Mouse (Mus musculus) liver, adult 2 months (tissue): Measurements from ENCODE around the gene Gm2431. TPM values are rescaled to one million over a fixed set of nuclear protein-coding genes. Genes with fewer than 3 reads are reported as not detected.

Experiments
- DNase-seq: peaks from one replicate; pipeline ENCODE4 v3.0.0-alpha.2; 2011; ENCODE audit warnings: low read depth, low spot score; ENCODE audit errors: extremely low read depth
- H3K27ac ChIP-seq: fragments of 200-500 bp; replicated peaks from 2 replicates; pipeline ENCODE4 v1.5.1; 2012; ENCODE audit warnings: low read depth, mild to moderate bottlenecking, control low read depth, inconsistent platforms, low read length; ENCODE audit not compliant: insufficient read depth
- H3K27me3 ChIP-seq: fragments of 200-500 bp; 2 replicates; pipeline ENCODE4 v1.6.1; 2012; ENCODE audit warnings: mild to moderate bottlenecking, moderate library complexity, low read length, inconsistent platforms; ENCODE audit not compliant: control insufficient read depth, insufficient read depth
- H3K36me3 ChIP-seq: fragments of 200-500 bp; 2 replicates; pipeline ENCODE4 v1.6.1; 2012; ENCODE audit warnings: low read length, inconsistent platforms; ENCODE audit not compliant: control insufficient read depth, insufficient read depth
- H3K4me1 ChIP-seq: fragments of 200-500 bp; 2 replicates; pipeline ENCODE4 v1.6.1; 2011; ENCODE audit warnings: low read length; ENCODE audit not compliant: control insufficient read depth, insufficient read depth
- H3K4me3 ChIP-seq: fragments of 200-500 bp; 2 replicates; pipeline ENCODE4 v1.5.1; 2011; ENCODE audit warnings: low read depth, mild to moderate bottlenecking, control low read depth, low read length, moderate library complexity; ENCODE audit not compliant: insufficient read depth
- H3K79me2 ChIP-seq: fragments of 200-500 bp; 2 replicates; pipeline ENCODE4 v1.6.1; 2012; ENCODE audit warnings: inconsistent platforms, mild to moderate bottlenecking, low read length, moderate library complexity; ENCODE audit not compliant: control insufficient read depth, insufficient read depth
- H3K9ac ChIP-seq: fragments of 200-500 bp; 2 replicates; pipeline ENCODE4 v1.6.1; 2012; ENCODE audit warnings: low read depth, mild to moderate bottlenecking, control low read depth, inconsistent platforms, low read length
- CTCF ChIP-seq: fragments of 200-500 bp; IDR thresholded peaks from 2 replicates; pipeline ENCODE4 v1.5.1; 2011; ENCODE audit warnings: low read depth, low read length, control low read depth
- POLR2A ChIP-seq: fragments of 200-500 bp; IDR thresholded peaks from 2 replicates; pipeline ENCODE4 v1.6.1; 2011; ENCODE audit warnings: low read length, control low read depth; ENCODE audit not compliant: insufficient read depth; ENCODE audit errors: extremely low read depth
- WGBS: fragments of 180-500 bp; shearing (Covaris S2); methylation state at CpG from one replicate; pipeline ENCODE4 v1.1.7; 2018; 5-methylcytosine and 5-hydroxymethylcytosine counted together
- polyA plus RNA-seq: library from polyadenylated mRNA; depleted of rRNA; stranded (reverse); fragments of >200 nt; gene quantifications from 2 replicates; pipeline ENCODE4 v1.2.3, GENCODE M21; 2012; rRNA removed
- total RNA-seq: library from RNA; depleted of rRNA; stranded (reverse); fragments of >200 nt; gene quantifications from 2 replicates; pipeline ENCODE4 v1.2.3, GENCODE M21; 2014; rRNA removed

Gene Gm2431
- total and polyA plus RNA-seq, 2 experiments = not detected

DNA sequence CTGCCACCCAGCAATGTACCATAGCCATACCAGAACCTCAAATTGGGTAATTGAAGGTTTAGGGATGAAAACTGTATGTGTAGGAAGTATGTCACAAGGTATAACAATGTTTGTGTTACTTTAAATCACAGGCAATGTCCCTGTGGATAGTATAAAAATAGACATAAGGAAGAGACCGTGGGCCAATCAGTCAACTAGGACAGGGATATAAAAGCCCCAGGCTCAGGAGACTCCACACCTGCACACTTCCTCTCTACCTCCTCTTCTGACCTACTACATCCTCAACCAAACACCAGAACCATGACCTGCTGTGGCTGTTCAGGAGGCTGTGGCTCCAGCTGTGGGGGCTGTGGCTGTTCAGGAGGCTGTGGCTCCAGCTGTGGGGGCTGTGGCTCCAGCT, 46.6 kb downstream of the Gm2431 start, which contains the start of gene Gm7579:
TSS of gene Gm7579 (plus strand) at position 301 of the 400 bp plus-strand sequence.
- no peaks in the 10 kb centered on the region for H3K36me3 ChIP-seq
- TF ChIP-seq POLR2A (no peak), CTCF (no peak)
- 78% methylated on average over 1 of the region's 1 CpGs for WGBS

More for the DNA sequence above, 46.6 kb downstream of the Gm2431 start, which contains the start of gene Gm7579:
- Histone ChIP-seq H3K27ac (no peak within 1 kb of the TSS), H3K4me3 (no peak within 1 kb of the TSS), H3K79me2 (no peaks in the 10 kb centered on the region), H3K9ac (no peak within 1 kb of the TSS), H3K4me1 (no peaks in the 10 kb centered on the region), H3K27me3 (no peaks in the 10 kb centered on the region)
- DNase-seq = no peak

Other genes with a start within 250 kb of the Gm2431 start
- 26.2 and 27.6 TPM in 2 replicates for gene Mob2, start 197.3 kb downstream of the Gm2431 start, total RNA-seq
- gene Mob2, start 197.3 kb downstream of the Gm2431 start, polyA plus RNA-seq = 24.0 and 26.4 TPM in 2 replicates
- under 0.01 and 0.07 TPM in 2 replicates for gene Dusp8, start 162.5 kb downstream of the Gm2431 start, total RNA-seq
- gene Dusp8, start 162.5 kb downstream of the Gm2431 start, polyA plus RNA-seq = 0.16 and 0.48 TPM in 2 replicates
- gene Gm45618, start 137.6 kb downstream of the Gm2431 start, total RNA-seq = not detected in 2 replicates
- not detected in 2 replicates for gene Gm45618, start 137.6 kb downstream of the Gm2431 start, polyA plus RNA-seq
- gene Gm39115, start 122.3 kb downstream of the Gm2431 start, total RNA-seq = not detected in 2 replicates
- gene Gm39115, start 122.3 kb downstream of the Gm2431 start, polyA plus RNA-seq = not detected in 2 replicates
- not detected in 2 replicates for gene Gm45337, start 113.7 kb downstream of the Gm2431 start, total RNA-seq
- gene Gm45337, start 113.7 kb downstream of the Gm2431 start, polyA plus RNA-seq = not detected in 2 replicates
- gene Gm29735, start 101.2 kb downstream of the Gm2431 start, total RNA-seq = not detected in 2 replicates
- gene Gm29735, start 101.2 kb downstream of the Gm2431 start, polyA plus RNA-seq = not detected in 2 replicates
- gene Gm4553, start 92.6 kb downstream of the Gm2431 start, total RNA-seq = not detected in 2 replicates
- gene Gm4553, start 92.6 kb downstream of the Gm2431 start, polyA plus RNA-seq = not detected in 2 replicates
- gene Krtap5-2, start 82.3 kb downstream of the Gm2431 start, total RNA-seq = not detected in 2 replicates
- gene Krtap5-2, start 82.3 kb downstream of the Gm2431 start, polyA plus RNA-seq = not detected in 2 replicates
- gene Gm10153, start 68.0 kb downstream of the Gm2431 start, total RNA-seq = not detected in 2 replicates
- gene Gm10153, start 68.0 kb downstream of the Gm2431 start, polyA plus RNA-seq = not detected in 2 replicates
- not detected in 2 replicates for gene Krtap5-3, start 57.0 kb downstream of the Gm2431 start, total RNA-seq
- not detected in 2 replicates for gene Krtap5-3, start 57.0 kb downstream of the Gm2431 start, polyA plus RNA-seq
- gene Gm7579, start 46.5 kb downstream of the Gm2431 start, total RNA-seq = not detected in 2 replicates
- not detected in 2 replicates for gene Gm7579, start 46.5 kb downstream of the Gm2431 start, polyA plus RNA-seq
- gene Krtap5-5, start 28.4 kb downstream of the Gm2431 start, total RNA-seq = not detected in 2 replicates
- gene Krtap5-5, start 28.4 kb downstream of the Gm2431 start, polyA plus RNA-seq = not detected in 2 replicates
- not detected in 2 replicates for gene Gm40460, start 17.3 kb downstream of the Gm2431 start, total RNA-seq
- not detected in 2 replicates for gene Gm40460, start 17.3 kb downstream of the Gm2431 start, polyA plus RNA-seq
- not detected in 2 replicates for gene Gm4559, start 16.0 kb upstream of the Gm2431 start, total RNA-seq
- gene Gm4559, start 16.0 kb upstream of the Gm2431 start, polyA plus RNA-seq = not detected in 2 replicates
- not detected in 2 replicates for gene Krtap5-1, start 38.8 kb upstream of the Gm2431 start, total RNA-seq
- gene Krtap5-1, start 38.8 kb upstream of the Gm2431 start, polyA plus RNA-seq = not detected in 2 replicates
- not detected in 2 replicates for gene Krtap5-4, start 45.2 kb upstream of the Gm2431 start, total RNA-seq
- not detected in 2 replicates for gene Krtap5-4, start 45.2 kb upstream of the Gm2431 start, polyA plus RNA-seq
- 0.54 and 0.65 TPM in 2 replicates for gene Ifitm10, start 115.4 kb upstream of the Gm2431 start, total RNA-seq
- 0.71 and 1.00 TPM in 2 replicates for gene Ifitm10, start 115.4 kb upstream of the Gm2431 start, polyA plus RNA-seq
- 126 and 130 TPM in 2 replicates for gene Gm49369, start 124.3 kb upstream of the Gm2431 start, total RNA-seq
- 0.38 TPM in 1 of 2 replicates, not detected in the other for gene Gm49369, start 124.3 kb upstream of the Gm2431 start, polyA plus RNA-seq
- gene Ctsd, start 129.7 kb upstream of the Gm2431 start, total RNA-seq = 215 and 244 TPM in 2 replicates
- 355 and 444 TPM in 2 replicates for gene Ctsd, start 129.7 kb upstream of the Gm2431 start, polyA plus RNA-seq
- gene Syt8, start 176.5 kb upstream of the Gm2431 start, total RNA-seq = not detected in 2 replicates
- not detected in 2 replicates for gene Syt8, start 176.5 kb upstream of the Gm2431 start, polyA plus RNA-seq
- 10.1 TPM in 1 of 2 replicates, not detected in the other for gene Tnni2, start 183.5 kb upstream of the Gm2431 start, total RNA-seq
- gene Tnni2, start 183.5 kb upstream of the Gm2431 start, polyA plus RNA-seq = not detected in 2 replicates
- 1.4 and 1.8 TPM in 2 replicates for gene Lsp1, start 202.5 kb upstream of the Gm2431 start, total RNA-seq
- 3.1 and 6.0 TPM in 2 replicates for gene Lsp1, start 202.5 kb upstream of the Gm2431 start, polyA plus RNA-seq
- gene Tnnt3, start 240.5 kb upstream of the Gm2431 start, total RNA-seq = 6.4 TPM in 1 of 2 replicates, not detected in the other
- not detected in 2 replicates for gene Tnnt3, start 240.5 kb upstream of the Gm2431 start, polyA plus RNA-seq